Mouse (Mus musculus): ENCODE measurements around the gene Vmn2r110. TPM values are rescaled to one million over a fixed set of nuclear protein-coding genes. Genes with fewer than 3 reads are reported as not detected.

Gene Vmn2r110
- total and polyA plus RNA-seq, 3 experiments: 0.01 TPM; not detected in 2

DNA sequence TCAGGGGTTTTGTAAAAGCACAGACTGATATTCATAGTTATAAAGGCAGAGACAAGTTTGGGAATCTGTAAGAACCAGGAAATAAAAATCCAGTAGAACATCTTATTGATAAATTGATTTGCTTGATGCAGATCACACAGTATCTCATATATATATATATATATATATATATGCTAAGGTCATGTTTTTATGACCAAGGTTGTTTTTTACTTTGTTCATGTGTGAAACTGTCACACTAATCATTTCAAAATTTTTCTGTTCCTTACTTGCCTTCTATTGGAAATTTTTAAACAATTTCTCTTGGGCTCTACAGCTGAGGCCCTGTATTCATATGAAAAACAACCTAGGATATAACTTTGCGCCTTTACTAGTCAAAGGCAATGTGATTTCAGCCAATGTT lies 31.6 kb downstream of the Vmn2r110 start, which contains the start of gene Vmn2r109:
Gene Vmn2r109, minus strand, starts transcription at position 101 of the 400 bp plus-strand sequence.
- no peak for DNase-seq (ENCODE audit: low read depth, low spot score)
- H3K4me3 ChIP-seq (ENCODE audit: control insufficient read depth in 1 of 2, insufficient read depth in 1 of 2, low read depth in 2 of 2, low read length in 2 of 2): no peak within 1 kb of the TSS
- H3K79me2 ChIP-seq (ENCODE audit: control insufficient read depth, insufficient read depth, low read length, poor library complexity): no peaks in the 10 kb centered on the region
- H3K27ac ChIP-seq (ENCODE audit: control insufficient read depth, low read depth, low read length): no peak within 1 kb of the TSS
- TF ChIP-seq UBTF (IDR thresholded peaks at IDR 0.05; ENCODE audit: borderline replicate concordance, insufficient read depth, low read depth, low read length): no peak
- no peak for TF ChIP-seq POLR2A (IDR thresholded peaks at IDR 0.05; ENCODE audit: control insufficient read depth in 1 of 2, insufficient read depth in 1 of 2, low read depth in 1 of 2, low read length in 2 of 2, poor library complexity in 1 of 2)
- TF ChIP-seq POLR2AphosphoS5 (IDR thresholded peaks at IDR 0.05; ENCODE audit: borderline replicate concordance, low read depth, low read length): no peak
- no peak for TF ChIP-seq RAD21 (IDR thresholded peaks at IDR 0.05; ENCODE audit: low read depth, low read length)
- no peak for TF ChIP-seq ZNF384 (IDR thresholded peaks at IDR 0.05; ENCODE audit: low read depth, low read length)
- TF ChIP-seq TCF12 (IDR thresholded peaks at IDR 0.05; ENCODE audit: low read depth, low read length): no peak
- TF ChIP-seq NELFE (IDR thresholded peaks at IDR 0.05; ENCODE audit: low read depth, low read length): no peak
- no peak within 1 kb of the TSS for H3K9ac ChIP-seq (ENCODE audit: control insufficient read depth, low read depth, low read length, poor library complexity, severe bottlenecking)
- H3K4me1 ChIP-seq (ENCODE audit: control insufficient read depth in 1 of 2, insufficient read depth in 2 of 2, low read length in 2 of 2): no peaks in the 10 kb centered on the region
- H3K9me3 ChIP-seq (replicated peaks; ENCODE audit: insufficient read depth, low read length): no peaks in the 10 kb centered on the region
- no peaks in the 10 kb centered on the region; a peak in 1 of 4 replicates for H3K36me3 ChIP-seq (ENCODE audit: control insufficient read depth in 1 of 2, insufficient read depth in 2 of 2, low read length in 2 of 2)
- H3K27me3 ChIP-seq (ENCODE audit: control insufficient read depth in 1 of 2, insufficient read depth in 2 of 2, low read length in 2 of 2): no peaks in the 10 kb centered on the region

Other genes starting within 250 kb of the Vmn2r110 start
- not detected in 2 replicates for gene Vmn1r224, start 182.3 kb downstream of the Vmn2r110 start, total RNA-seq (2012; rRNA removed)
- gene Vmn1r224, start 182.3 kb downstream of the Vmn2r110 start, polyA plus RNA-seq (2012; ENCODE audit: insufficient read depth in 1 of 2, insufficient read length in 2 of 2, low read depth in 1 of 2, low replicate concordance in 2 of 2, missing spikeins in 1 of 2): not detected
- gene Vmn2r108, start 115.1 kb downstream of the Vmn2r110 start, total RNA-seq (2012; rRNA removed): not detected in 2 replicates
- not detected for gene Vmn2r108, start 115.1 kb downstream of the Vmn2r110 start, polyA plus RNA-seq (2012; ENCODE audit: insufficient read depth in 1 of 2, insufficient read length in 2 of 2, low read depth in 1 of 2, low replicate concordance in 2 of 2, missing spikeins in 1 of 2)
- not detected in 2 replicates for gene Vmn1r225, start 98.3 kb downstream of the Vmn2r110 start, total RNA-seq (2012; rRNA removed)
- not detected for gene Vmn1r225, start 98.3 kb downstream of the Vmn2r110 start, polyA plus RNA-seq (2012; ENCODE audit: insufficient read depth in 1 of 2, insufficient read length in 2 of 2, low read depth in 1 of 2, low replicate concordance in 2 of 2, missing spikeins in 1 of 2)
- gene Vmn2r109, start 31.7 kb downstream of the Vmn2r110 start, total RNA-seq (2012; rRNA removed): not detected in 2 replicates
- not detected for gene Vmn2r109, start 31.7 kb downstream of the Vmn2r110 start, polyA plus RNA-seq (2012; ENCODE audit: insufficient read depth in 1 of 2, insufficient read length in 2 of 2, low read depth in 1 of 2, low replicate concordance in 2 of 2, missing spikeins in 1 of 2)
- gene Fpr-rs3, start 28.5 kb upstream of the Vmn2r110 start, total RNA-seq (2012; rRNA removed): not detected in 2 replicates
- not detected for gene Fpr-rs3, start 28.5 kb upstream of the Vmn2r110 start, polyA plus RNA-seq (2012; ENCODE audit: insufficient read depth in 1 of 2, insufficient read length in 2 of 2, low read depth in 1 of 2, low replicate concordance in 2 of 2, missing spikeins in 1 of 2)
- not detected in 2 replicates for gene Vmn1r226, start 86.4 kb upstream of the Vmn2r110 start, total RNA-seq (2012; rRNA removed)
- not detected for gene Vmn1r226, start 86.4 kb upstream of the Vmn2r110 start, polyA plus RNA-seq (2012; ENCODE audit: insufficient read depth in 1 of 2, insufficient read length in 2 of 2, low read depth in 1 of 2, low replicate concordance in 2 of 2, missing spikeins in 1 of 2)
- gene Vmn1r227, start 133.4 kb upstream of the Vmn2r110 start, total RNA-seq (2012; rRNA removed): not detected in 2 replicates
- gene Vmn1r227, start 133.4 kb upstream of the Vmn2r110 start, polyA plus RNA-seq (2012; ENCODE audit: insufficient read depth in 1 of 2, insufficient read length in 2 of 2, low read depth in 1 of 2, low replicate concordance in 2 of 2, missing spikeins in 1 of 2): under 1 TPM in 1 of 2 experiments, not detected in 1; 0.01 TPM
- not detected in 2 replicates for gene Vmn1r228, start 189.7 kb upstream of the Vmn2r110 start, total RNA-seq (2012; rRNA removed)
- gene Vmn1r228, start 189.7 kb upstream of the Vmn2r110 start, polyA plus RNA-seq (2012; ENCODE audit: insufficient read depth in 1 of 2, insufficient read length in 2 of 2, low read depth in 1 of 2, low replicate concordance in 2 of 2, missing spikeins in 1 of 2): not detected
- not detected in 2 replicates for gene Vmn1r229, start 215.1 kb upstream of the Vmn2r110 start, total RNA-seq (2012; rRNA removed)
- gene Vmn1r229, start 215.1 kb upstream of the Vmn2r110 start, polyA plus RNA-seq (2012; ENCODE audit: insufficient read depth in 1 of 2, insufficient read length in 2 of 2, low read depth in 1 of 2, low replicate concordance in 2 of 2, missing spikeins in 1 of 2): under 1 TPM in 1 of 2 experiments, not detected in 1; 0.01 TPM
- not detected in 2 replicates for gene Vmn1r230, start 244.0 kb upstream of the Vmn2r110 start, total RNA-seq (2012; rRNA removed)
- gene Vmn1r230, start 244.0 kb upstream of the Vmn2r110 start, polyA plus RNA-seq (2012; ENCODE audit: insufficient read depth in 1 of 2, insufficient read length in 2 of 2, low read depth in 1 of 2, low replicate concordance in 2 of 2, missing spikeins in 1 of 2): not detected

Data from MEL (cell line).